Mouse (Mus musculus) midbrain, embryonic 10.5 days (tissue): ENCODE measurements around the gene Gcnt2. TPM values are rescaled to one million over a fixed set of nuclear protein-coding genes. Genes with fewer than 3 reads are reported as not detected.

ENCODE experiments used
- DNase-seq: peaks from one replicate; pipeline ENCODE4 v3.0.0-alpha.2; 2017; ENCODE audit warnings: low spot score
- H3K27ac ChIP-seq: fragments of 300-500 bp; sonication (generic); replicated peaks from 2 replicates; pipeline ENCODE4 v1.5.1; 2016; ENCODE audit warnings: mild to moderate bottlenecking
- H3K27me3 ChIP-seq: fragments of 300-500 bp; sonication (generic); 2 replicates; pipeline ENCODE4 v1.6.1; 2016; ENCODE audit warnings: low read depth, mild to moderate bottlenecking; ENCODE audit not compliant: poor library complexity, severe bottlenecking
- H3K36me3 ChIP-seq: fragments of 300-500 bp; sonication (generic); 2 replicates; pipeline ENCODE4 v1.6.1; 2016; ENCODE audit warnings: mild to moderate bottlenecking, moderate library complexity
- H3K4me1 ChIP-seq: fragments of 300-500 bp; sonication (generic); 2 replicates; pipeline ENCODE4 v1.6.1; 2016
- H3K4me3 ChIP-seq: fragments of 300-500 bp; sonication (generic); 2 replicates; pipeline ENCODE4 v1.5.1; 2016; ENCODE audit warnings: mild to moderate bottlenecking, moderate library complexity
- H3K9me3 ChIP-seq: fragments of 300-500 bp; sonication (generic); replicated peaks from 2 replicates; pipeline ENCODE4 v1.6.1; 2016; ENCODE audit warnings: mild to moderate bottlenecking
- WGBS: fragments of 180-500 bp; shearing (Covaris S2); methylation state at CpG from one replicate; pipeline ENCODE4 v1.1.7; 2016; 5-methylcytosine and 5-hydroxymethylcytosine counted together
- polyA plus RNA-seq: library from polyadenylated mRNA; unstranded; fragments of >200 nt; fragmentation: Nextera tagmentation; extraction: Ambion mirVana; gene quantifications from 2 replicates; pipeline ENCODE4 v1.2.1, GENCODE M21; 2016

The Gcnt2 gene
- polyA plus RNA-seq, 1 experiment from 2014 or later: 2.7 TPM

DNA sequence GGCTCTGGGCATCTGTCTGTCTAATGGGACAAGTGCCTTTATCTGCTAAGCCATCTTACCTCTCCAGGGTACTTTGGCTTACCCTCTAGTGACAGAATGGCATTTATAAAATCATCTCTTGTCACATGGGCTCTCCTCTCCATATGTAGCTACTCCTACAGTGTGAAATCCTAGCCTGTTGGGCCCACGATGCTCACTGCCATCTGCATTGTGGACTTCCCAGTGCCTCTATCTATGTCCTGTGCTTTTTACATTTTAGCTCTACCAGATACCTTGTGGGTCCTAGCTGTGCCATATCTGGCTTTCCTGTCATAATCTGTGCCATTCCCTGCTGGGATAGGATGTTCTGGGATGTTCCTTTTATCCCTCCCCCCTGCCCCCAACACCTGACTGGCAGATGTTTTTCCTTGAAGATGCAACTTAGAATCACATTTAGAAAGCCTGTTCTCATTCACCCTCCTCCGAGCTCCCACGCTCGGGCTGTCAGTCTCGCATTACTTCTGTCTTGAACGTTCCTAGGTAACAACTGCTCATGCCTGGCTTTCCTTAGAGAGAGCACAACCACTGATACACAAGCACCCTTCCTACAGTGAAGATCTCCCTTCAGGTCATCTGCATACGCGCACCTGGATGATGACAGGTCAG lies 39.9 kb downstream of the Gcnt2 start:
- WGBS: 77% methylated on average over 8 of the region's 8 CpGs
- H3K27ac ChIP-seq: no peak overlapping the region
- no peaks in the 10 kb centered on the region for H3K36me3 ChIP-seq
- no peak for DNase-seq
- H3K27me3 ChIP-seq: no peaks in the 10 kb centered on the region
- no peak overlapping the region for H3K4me3 ChIP-seq
- H3K4me1 ChIP-seq: peaks cover 11% of the 10 kb centered on the region; the same call in 1 of the 2 replicates
- H3K9me3 ChIP-seq: no peaks in the 10 kb centered on the region

DNA sequence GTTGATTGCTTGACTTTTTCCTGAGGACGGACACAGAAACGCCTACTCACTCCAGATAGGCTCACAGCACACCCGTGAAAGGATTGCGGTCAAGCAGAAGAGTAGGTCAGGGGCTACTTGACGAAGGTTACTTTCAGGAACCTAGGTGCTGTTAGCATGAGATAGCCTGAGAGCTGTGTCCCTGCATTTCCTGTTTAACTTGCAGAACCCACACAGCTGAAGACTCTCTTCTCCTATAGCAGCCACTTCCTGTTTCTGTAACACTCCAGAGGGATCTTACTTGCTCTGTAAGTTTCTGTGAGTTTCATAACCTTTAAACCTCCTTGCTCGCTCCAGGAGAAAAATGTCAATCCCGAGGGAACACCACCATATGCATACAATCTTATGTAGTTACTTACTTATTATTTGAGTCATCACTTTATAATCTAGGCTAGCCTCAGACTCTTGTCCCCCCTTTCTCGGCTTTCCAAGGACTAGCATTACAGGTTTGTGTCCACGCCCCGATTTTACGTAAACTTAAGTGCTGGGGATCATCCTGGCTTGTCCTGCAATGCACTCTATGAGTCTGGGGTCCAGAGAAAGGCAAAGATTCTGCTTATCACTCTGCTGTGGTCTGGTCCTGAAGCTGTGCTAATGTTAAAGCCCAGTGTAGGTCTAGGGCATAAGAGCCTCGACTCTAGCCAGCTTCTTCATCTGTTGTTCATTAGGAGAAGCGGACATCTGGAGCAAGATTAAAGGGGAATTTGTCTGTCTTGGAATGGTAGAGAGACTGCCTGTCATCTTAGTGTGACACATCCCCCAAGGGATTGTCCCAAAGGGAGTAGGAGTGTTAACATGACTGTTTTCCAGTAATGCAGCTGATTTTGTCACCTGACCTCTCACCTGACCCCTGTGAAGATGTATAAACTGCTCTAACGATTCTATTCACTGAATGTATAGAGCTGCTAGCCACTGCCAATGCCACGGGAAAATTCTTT lies 40.7 kb downstream of the Gcnt2 start:
- 84% methylated on average over 15 of the region's 15 CpGs for WGBS
- no peak overlapping the region for H3K4me3 ChIP-seq
- H3K9me3 ChIP-seq: no peaks in the 10 kb centered on the region
- DNase-seq: no peak
- peaks cover 11% of the 10 kb centered on the region; the same call in 1 of the 2 replicates for H3K4me1 ChIP-seq
- H3K36me3 ChIP-seq: no peaks in the 10 kb centered on the region
- no peaks in the 10 kb centered on the region for H3K27me3 ChIP-seq
- no peak overlapping the region for H3K27ac ChIP-seq

DNA sequence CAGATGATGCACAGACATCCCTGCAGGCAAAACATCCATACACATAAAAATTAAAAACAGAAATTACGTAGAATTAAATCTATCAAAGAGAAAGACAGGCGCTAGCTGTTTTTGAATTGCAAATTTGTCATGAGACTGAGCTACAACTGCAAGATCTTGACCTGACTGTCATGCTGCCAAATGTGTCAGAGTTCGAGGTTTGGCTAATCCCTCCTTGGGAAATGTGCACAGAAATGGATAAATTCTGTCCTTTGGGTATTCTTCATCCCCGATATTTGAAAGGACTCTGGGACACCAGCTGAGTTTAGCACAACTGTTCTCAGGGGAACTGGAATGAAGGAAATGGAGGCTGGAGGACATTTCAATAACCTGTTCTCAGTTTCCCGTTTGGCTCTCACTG lies 41.7 kb downstream of the Gcnt2 start:
- WGBS: 87% methylated on average over 5 of the region's 5 CpGs
- Histone ChIP-seq H3K4me1 (peaks cover 11% of the 10 kb centered on the region; the same call in 1 of the 2 replicates), H3K27me3 (no peaks in the 10 kb centered on the region), H3K9me3 (no peaks in the 10 kb centered on the region), H3K27ac (no peak overlapping the region), H3K4me3 (no peak overlapping the region), H3K36me3 (no peaks in the 10 kb centered on the region)
- DNase-seq: no peak

DNA sequence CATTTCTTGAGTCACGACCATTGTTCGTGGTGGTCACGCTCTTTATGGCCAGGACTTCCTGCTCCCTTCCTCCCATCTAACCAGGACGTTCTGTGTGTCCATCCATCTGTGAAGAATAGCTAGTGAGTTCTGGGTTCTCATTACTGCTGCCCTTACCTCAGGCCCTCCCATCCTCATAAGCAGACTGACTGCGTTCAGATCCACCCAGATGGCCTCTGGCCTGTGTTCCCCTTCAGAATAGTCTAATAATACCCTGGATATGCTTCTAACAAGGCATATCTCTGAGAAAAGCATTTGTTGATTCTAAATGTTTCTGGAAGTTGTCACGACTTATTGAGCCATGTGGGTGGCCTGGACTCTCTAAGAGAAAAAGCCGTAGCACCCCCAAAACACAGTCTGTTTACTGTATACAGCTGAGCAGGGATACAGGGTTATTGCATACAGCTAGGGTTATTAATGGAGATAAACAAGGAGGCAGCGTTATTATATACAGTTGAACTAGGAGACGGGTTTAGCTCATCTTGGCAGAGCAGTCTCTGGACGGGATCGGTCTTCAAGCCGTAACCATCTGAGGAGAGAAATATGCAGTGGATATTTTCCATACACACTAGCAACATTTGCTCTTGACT lies 42.4 kb downstream of the Gcnt2 start:
- Histone ChIP-seq H3K36me3 (no peaks in the 10 kb centered on the region), H3K4me3 (no peak overlapping the region), H3K9me3 (no peaks in the 10 kb centered on the region), H3K27ac (no peak overlapping the region), H3K4me1 (peaks cover 11% of the 10 kb centered on the region; the same call in 1 of the 2 replicates), H3K27me3 (no peaks in the 10 kb centered on the region)
- WGBS: 86% methylated on average over 12 of the region's 12 CpGs
- no peak for DNase-seq

DNA sequence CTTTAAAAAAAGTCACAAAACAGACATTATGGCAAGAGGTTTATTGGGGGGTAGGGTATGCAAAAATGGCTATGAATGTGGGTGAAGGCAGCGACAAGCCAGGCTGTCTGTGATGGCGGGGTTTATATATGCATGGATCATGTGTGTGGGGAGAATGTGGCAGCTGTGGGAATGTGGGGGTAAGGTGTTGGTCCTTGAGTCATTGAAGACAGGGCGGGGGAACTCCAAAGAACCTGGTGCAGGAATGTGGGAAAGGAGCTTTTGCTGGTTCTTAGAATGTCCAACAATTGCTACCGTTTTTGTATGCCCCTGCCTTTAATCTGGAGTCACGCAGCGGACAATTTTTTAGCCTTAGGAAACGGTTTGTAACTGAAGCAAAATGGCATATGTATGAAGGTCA lies 44.5 kb downstream of the Gcnt2 start:
- WGBS: 91% methylated on average over 7 of the region's 7 CpGs
- no peak overlapping the region for H3K4me3 ChIP-seq
- DNase-seq: no peak
- H3K36me3 ChIP-seq: no peaks in the 10 kb centered on the region
- no peaks in the 10 kb centered on the region for H3K27me3 ChIP-seq
- H3K4me1 ChIP-seq: peaks cover 17% of the 10 kb centered on the region
- no peak overlapping the region for H3K27ac ChIP-seq
- no peaks in the 10 kb centered on the region for H3K9me3 ChIP-seq

DNA sequence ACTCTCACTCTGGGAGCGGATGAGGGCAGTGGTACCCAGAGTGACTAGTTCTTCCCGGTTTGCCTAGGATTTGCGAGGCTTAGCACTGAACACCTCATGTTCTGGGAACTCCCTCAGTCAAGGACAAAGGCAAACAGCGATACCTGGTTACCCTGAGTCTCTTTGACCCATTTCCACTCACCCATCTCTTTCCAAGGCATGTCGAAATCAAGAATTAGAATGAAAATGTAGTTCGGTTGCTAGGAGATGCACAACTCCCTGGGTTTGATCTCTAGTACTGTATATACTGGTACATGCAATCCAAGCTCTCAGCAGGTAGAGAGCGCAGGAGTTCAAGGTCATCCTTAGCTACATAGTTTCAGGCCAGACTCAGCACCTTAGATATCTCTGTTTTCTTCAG lies 47.0 kb downstream of the Gcnt2 start:
- no peak for DNase-seq
- Histone ChIP-seq H3K4me1 (peaks cover 10% of the 10 kb centered on the region), H3K27me3 (no peaks in the 10 kb centered on the region), H3K36me3 (no peaks in the 10 kb centered on the region), H3K4me3 (no peak overlapping the region), H3K27ac (no peak overlapping the region), H3K9me3 (no peaks in the 10 kb centered on the region)
- WGBS: 85% methylated on average over 7 of the region's 7 CpGs

DNA sequence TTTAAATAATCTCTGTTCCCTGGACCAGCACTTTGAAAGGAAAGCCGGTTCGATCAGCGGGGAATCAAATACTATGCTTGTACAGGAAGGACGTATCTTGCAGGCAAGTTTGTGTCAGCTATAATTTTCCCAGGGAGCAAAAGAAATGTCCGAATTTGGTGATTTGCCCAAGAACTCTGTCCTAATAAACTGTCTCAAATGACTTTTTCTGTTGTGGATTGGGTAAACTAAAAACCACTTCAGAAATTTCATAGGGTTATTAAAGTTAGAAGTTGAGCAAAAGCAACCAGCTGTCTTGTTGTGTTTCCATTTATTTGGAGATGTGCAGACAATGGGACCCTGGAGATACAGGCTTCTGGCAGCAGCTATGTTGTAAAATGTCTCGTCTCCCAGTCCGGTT lies 47.7 kb downstream of the Gcnt2 start:
- Histone ChIP-seq H3K36me3 (no peaks in the 10 kb centered on the region), H3K9me3 (no peaks in the 10 kb centered on the region), H3K27me3 (no peaks in the 10 kb centered on the region), H3K4me1 (peaks cover 9% of the 10 kb centered on the region), H3K27ac (no peak overlapping the region), H3K4me3 (no peak overlapping the region)
- WGBS: 76% methylated on average over 7 of the region's 7 CpGs
- DNase-seq: no peak

DNA sequence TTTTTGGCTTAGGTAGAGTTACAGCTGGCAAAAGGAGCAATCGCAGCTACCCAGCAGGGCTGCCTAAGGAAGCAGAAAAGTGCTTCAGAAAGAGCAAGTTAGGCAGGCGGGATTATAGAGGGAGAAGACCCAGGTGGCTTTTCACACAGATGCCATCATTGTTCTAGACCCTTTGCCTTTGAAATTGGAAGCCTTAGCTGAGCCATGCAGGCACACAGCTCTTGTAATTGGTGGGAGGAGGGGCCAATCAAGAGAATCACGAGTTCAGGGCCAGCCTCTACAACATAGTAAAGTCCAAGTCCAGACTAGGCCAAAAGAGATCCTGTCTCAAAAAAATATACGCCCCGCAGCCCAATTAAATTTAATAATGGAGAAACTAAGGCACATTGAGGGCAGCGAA lies 48.5 kb downstream of the Gcnt2 start:
- DNase-seq: no peak
- Histone ChIP-seq H3K9me3 (no peaks in the 10 kb centered on the region), H3K27me3 (no peaks in the 10 kb centered on the region), H3K4me3 (no peak overlapping the region), H3K36me3 (no peaks in the 10 kb centered on the region), H3K27ac (no peak overlapping the region), H3K4me1 (peaks cover 6% of the 10 kb centered on the region; the same call in 1 of the 2 replicates)
- 58% methylated on average over 6 of the region's 6 CpGs for WGBS

DNA sequence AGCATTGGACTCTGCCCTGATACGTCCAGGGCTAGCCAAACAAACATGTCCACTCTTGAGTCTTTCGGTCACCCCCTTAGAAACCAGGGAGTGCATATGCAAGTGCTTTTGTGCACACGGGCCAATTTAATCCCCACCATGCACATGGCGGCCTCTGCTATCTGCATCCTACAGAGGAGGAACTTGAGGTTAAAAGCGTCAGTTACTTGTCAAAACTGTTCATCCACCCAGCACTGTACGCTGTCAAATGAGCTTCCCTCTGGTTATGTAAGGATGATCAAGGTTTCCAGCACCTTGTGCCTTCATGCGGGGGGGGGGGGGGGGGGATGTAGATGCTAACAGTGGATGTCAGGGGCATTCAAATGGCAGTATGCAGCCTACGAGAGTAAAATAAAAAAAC lies 49.5 kb downstream of the Gcnt2 start:
- H3K27me3 ChIP-seq: no peaks in the 10 kb centered on the region
- 87% methylated on average over 8 of the region's 8 CpGs for WGBS

DNA sequence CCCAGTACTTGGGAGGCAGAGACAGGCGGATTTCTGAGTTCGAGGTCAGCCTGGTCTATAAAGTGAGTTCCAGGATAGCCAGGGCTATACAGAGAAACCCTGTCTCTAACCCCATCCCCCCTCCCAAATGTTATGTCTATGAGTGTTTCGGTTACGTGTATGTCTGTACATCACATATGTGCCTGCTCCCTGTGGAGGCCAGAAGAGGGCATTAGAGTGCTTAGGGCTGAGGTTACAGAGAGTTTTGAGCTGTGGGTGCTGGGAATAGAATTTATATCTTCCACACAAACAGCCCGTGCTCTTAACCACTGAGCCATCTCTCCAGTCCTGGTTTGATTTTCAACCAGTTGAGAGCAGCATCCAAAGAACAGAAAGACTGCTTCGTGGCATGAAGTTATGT lies 50.5 kb downstream of the Gcnt2 start:
- no peak for DNase-seq
- no peak overlapping the region for H3K27ac ChIP-seq
- no peaks in the 10 kb centered on the region for H3K9me3 ChIP-seq
- 94% methylated on average over 6 of the region's 6 CpGs for WGBS
- no peaks in the 10 kb centered on the region for H3K36me3 ChIP-seq
- peaks cover 6% of the 10 kb centered on the region; the same call in 1 of the 2 replicates for H3K4me1 ChIP-seq
- 0 out of 2 replicates have a peak, but pooled peaks cover 1% of the 10 kb centered on the region for H3K27me3 ChIP-seq
- no peak overlapping the region for H3K4me3 ChIP-seq

More for the DNA sequence above, 49.5 kb downstream of the Gcnt2 start:
- Histone ChIP-seq H3K36me3 (no peaks in the 10 kb centered on the region), H3K4me3 (no peak overlapping the region), H3K4me1 (peaks cover 6% of the 10 kb centered on the region; the same call in 1 of the 2 replicates), H3K27ac (no peak overlapping the region), H3K9me3 (no peaks in the 10 kb centered on the region)
- DNase-seq: no peak

DNA sequence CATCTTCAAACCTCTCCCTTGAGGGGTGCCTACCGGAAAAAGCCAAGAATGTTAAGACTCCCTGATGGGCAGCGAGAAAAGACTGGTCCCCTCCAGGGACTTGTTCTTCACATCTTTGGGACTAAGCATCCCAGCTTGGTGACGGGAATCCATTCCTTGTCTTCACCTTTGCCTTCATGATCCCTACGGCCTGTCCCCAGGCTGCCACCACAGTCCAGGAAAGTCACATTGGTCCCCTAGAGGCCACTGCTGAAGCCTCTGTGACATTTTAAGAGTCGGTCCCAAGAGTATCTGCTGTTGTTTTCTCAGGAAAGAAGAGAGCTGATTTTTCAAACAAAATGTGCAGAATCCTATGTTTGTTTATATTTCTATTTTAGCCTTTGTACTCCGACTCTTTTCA lies 52.4 kb downstream of the Gcnt2 start:
- H3K4me1 ChIP-seq: peaks cover 17% of the 10 kb centered on the region
- DNase-seq: no peak
- no peaks in the 10 kb centered on the region for H3K36me3 ChIP-seq
- no peak overlapping the region for H3K4me3 ChIP-seq
- 86% methylated on average over 6 of the region's 6 CpGs for WGBS
- H3K27me3 ChIP-seq: peaks cover 19% of the 10 kb centered on the region
- H3K9me3 ChIP-seq: no peaks in the 10 kb centered on the region
- no peak overlapping the region for H3K27ac ChIP-seq

DNA sequence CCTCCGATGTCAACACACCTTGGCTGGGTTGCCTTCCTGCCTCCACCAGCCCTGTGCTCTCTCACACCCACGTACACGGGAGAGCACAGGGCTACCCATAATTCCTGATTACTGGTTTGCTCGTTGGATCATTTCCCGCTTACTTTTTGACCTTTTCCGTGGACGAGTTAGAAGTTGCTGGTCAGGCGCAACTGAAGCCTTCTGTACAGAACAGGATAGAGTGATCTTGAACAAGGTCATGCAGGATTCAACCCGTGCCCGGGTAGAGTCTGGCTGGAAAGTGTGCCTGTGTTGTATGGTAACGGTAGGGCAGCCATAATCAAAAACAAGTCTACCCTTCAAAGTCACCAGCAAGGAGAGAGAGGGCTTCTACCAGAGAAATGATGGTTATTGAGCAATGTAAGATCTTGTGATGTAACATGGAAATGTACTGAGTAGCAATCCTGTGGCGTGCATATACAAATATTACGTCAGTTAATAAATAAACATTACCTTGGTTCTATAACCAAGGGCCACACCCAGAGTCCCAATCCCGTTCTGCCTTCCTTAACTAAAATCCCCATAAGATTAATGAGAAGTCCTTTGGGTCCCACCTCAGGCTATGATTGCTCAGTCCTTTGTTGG lies 54.0 kb downstream of the Gcnt2 start:
- no peak for DNase-seq
- 91% methylated on average over 14 of the region's 14 CpGs for WGBS
- H3K27ac ChIP-seq: no peak overlapping the region
- peaks cover 25% of the 10 kb centered on the region for H3K4me1 ChIP-seq
- H3K4me3 ChIP-seq: no peak overlapping the region
- no peaks in the 10 kb centered on the region for H3K9me3 ChIP-seq
- no peaks in the 10 kb centered on the region for H3K36me3 ChIP-seq
- H3K27me3 ChIP-seq: peaks cover 30% of the 10 kb centered on the region
